Mouse (Mus musculus) kidney, postnatal 0 days (tissue): ENCODE results near the gene Upk2. TPM values are rescaled to one million over a fixed set of nuclear protein-coding genes. Genes with fewer than 3 reads are reported as not detected.

Experiments
- ATAC-seq: fragments of 200-750 bp; cut with Nextera tagmentation; replicated peaks from 2 replicates; pipeline ENCODE4 v1.8.0; 2017; ENCODE audit warnings: low read depth, moderate number of reproducible peaks, moderate TSS enrichment, moderate library complexity; ENCODE audit not compliant: low FRiP score
- DNase-seq: peaks from one replicate; pipeline ENCODE4 v3.0.0-alpha.2; 2016; ENCODE audit warnings: low spot score
- H3K27ac ChIP-seq: fragments of 300-500 bp; sonication (generic); 2 replicates; pipeline ENCODE4 v1.5.1; 2014; ENCODE audit warnings: mild to moderate bottlenecking
- H3K27me3 ChIP-seq: fragments of 300-500 bp; sonication (generic); 2 replicates; pipeline ENCODE4 v1.6.1; 2014; ENCODE audit warnings: low read length, mixed read lengths; ENCODE audit not compliant: insufficient read depth
- H3K36me3 ChIP-seq: fragments of 300-500 bp; sonication (generic); 2 replicates; pipeline ENCODE4 v1.6.1; 2014; ENCODE audit warnings: low read length, mixed read lengths; ENCODE audit not compliant: insufficient read depth
- H3K4me1 ChIP-seq: fragments of 300-500 bp; sonication (generic); replicated peaks from 2 replicates; pipeline ENCODE4 v1.6.1; 2014; ENCODE audit warnings: antibody characterized with exemption, low read length, mixed read lengths; ENCODE audit not compliant: insufficient read depth
- H3K4me2 ChIP-seq: fragments of 300-500 bp; sonication (generic); 2 replicates; pipeline ENCODE4 v1.6.1; 2014; ENCODE audit warnings: mild to moderate bottlenecking, low read length, moderate library complexity, mixed read lengths
- H3K4me3 ChIP-seq: fragments of 300-500 bp; sonication (generic); replicated peaks from 2 replicates; pipeline ENCODE4 v1.5.1; 2014; ENCODE audit warnings: low read depth, low read length
- H3K9ac ChIP-seq: fragments of 300-500 bp; sonication (generic); 2 replicates; pipeline ENCODE4 v1.6.1; 2014; ENCODE audit warnings: low read depth, low read length
- H3K9me3 ChIP-seq: fragments of 300-500 bp; sonication (generic); replicated peaks from 2 replicates; pipeline ENCODE4 v1.6.1; 2016; ENCODE audit warnings: low read length, inconsistent platforms, mixed read lengths
- CTCF ChIP-seq: IDR thresholded peaks from 2 replicates; pipeline ENCODE4 v1.5.1; 2016; ENCODE audit warnings: antibody characterized with exemption, low read depth, mild to moderate bottlenecking, moderate library complexity
- WGBS: fragments of 180-500 bp; shearing (Covaris S2); extraction: QIAGEN DNeasy Blood & Tissue Kit; methylation state at CpG from one replicate; pipeline ENCODE4 v1.1.7; 2014; 5-methylcytosine and 5-hydroxymethylcytosine counted together
- polyA plus RNA-seq: library from polyadenylated mRNA; unstranded; fragments of >200 nt; fragmentation: Nextera tagmentation; extraction: Ambion mirVana; gene quantifications from 2 replicates; pipeline ENCODE4 v1.2.1, GENCODE M21; 2015

Upk2 gene
- polyA plus RNA-seq, 1 experiment from 2014 or later: 27.8 TPM

DNA sequence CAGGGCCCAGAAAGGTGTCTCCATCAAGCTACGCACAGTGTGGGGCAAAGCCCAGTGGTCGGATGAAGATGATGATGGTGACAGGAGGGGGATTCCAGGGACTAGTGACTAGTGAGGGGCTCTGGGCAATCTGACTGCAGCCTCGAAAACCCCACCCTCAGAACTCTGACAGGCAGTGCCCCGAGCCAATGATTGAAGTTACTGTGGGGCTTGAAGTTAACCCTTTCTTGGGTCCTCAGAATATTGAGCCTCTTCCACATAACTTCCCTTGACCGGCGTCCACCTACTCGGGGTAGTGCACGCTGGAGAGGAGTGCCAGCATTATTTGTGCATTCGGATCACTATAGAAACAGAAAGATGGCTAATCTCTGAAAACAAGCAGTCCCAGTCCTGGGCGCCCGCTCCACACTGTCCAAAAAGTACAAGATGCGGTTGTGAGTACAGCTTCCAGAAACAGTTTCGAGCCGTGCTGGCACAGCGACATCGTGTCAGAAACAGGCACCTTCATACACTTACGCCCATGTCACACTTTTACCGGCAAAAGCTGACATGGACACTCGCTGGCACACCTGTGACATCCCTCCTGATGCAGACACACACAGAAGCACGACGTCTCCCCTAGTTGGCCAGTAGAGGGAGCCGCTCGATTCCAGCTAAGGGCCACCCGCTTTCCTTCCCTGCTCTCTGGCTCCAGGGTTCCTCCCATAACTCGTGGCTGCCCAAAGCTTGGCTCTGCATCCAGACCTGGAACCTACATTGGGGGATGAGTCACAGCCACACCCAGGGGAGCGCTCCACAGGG, 25.1 kb upstream of the Upk2 start:
- peak overlapping the region; percentile 97 for H3K27ac ChIP-seq
- H3K9ac ChIP-seq: peak overlapping the region; percentile 75
- H3K9me3 ChIP-seq: no peaks in the 10 kb centered on the region
- H3K4me3 ChIP-seq: peak overlapping the region; percentile 80
- peaks cover 10% of the 10 kb centered on the region; the same call in 1 of the 2 replicates for H3K4me1 ChIP-seq
- H3K36me3 ChIP-seq: no peaks in the 10 kb centered on the region
- H3K27me3 ChIP-seq: no peaks in the 10 kb centered on the region
- ATAC-seq: peak; percentile 37; the same call in 1 of the 2 replicates
- DNase-seq: peak; percentile 96
- 0% methylated on average over 26 of the region's 26 CpGs for WGBS
- TF ChIP-seq CTCF: peak; percentile 90
- peak overlapping the region; percentile 98 for H3K4me2 ChIP-seq

DNA sequence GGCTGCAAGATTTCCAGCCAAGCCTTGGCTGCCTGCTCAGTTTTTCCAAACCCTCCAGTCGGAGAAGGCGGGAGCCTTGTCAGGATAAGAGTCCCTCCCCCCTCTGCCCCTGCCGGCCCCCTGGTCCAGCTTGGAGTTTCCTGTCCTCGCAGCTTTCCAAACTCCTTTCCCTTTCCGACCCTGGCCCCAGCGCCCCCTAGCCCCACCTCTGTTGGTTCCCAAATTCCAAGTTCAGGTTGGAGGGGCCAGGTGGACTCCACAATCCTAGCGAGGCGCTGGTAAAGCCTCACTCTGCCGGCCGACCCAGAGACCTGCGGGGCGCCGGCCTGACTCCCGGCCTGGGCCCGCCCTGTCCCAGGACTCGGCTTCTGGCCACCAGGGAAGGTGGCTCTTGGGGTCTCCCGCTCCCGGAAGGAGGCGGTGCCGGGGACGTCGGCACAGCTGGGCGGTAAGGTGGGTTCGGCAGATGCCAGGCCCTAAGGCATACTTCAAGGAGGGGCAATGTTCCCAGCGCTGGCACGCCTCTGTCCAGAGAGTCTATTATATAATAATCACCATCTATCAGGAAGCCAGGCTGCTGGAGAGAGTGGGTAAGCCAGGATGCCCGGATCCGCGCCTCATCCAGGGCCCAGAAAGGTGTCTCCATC, 24.3 kb upstream of the Upk2 start:
- H3K36me3 ChIP-seq: no peaks in the 10 kb centered on the region
- under 1% methylated on average over 29 of the region's 29 CpGs for WGBS
- ATAC-seq (peak; percentile 42), DNase-seq (peak; percentile 94)
- peak overlapping the region; percentile 75 for H3K9ac ChIP-seq
- H3K27me3 ChIP-seq: no peaks in the 10 kb centered on the region
- TF ChIP-seq CTCF: peak; percentile 40; the same call in 1 of the 2 replicates
- H3K27ac ChIP-seq: peak overlapping the region; percentile 97
- H3K4me3 ChIP-seq: peak overlapping the region; percentile 80
- H3K4me2 ChIP-seq: peak overlapping the region; percentile 98
- H3K9me3 ChIP-seq: no peaks in the 10 kb centered on the region
- peaks cover 5% of the 10 kb centered on the region; the same call in 1 of the 2 replicates for H3K4me1 ChIP-seq

- Histone ChIP-seq H3K27me3 (no peaks in the 10 kb centered on the region), H3K4me2 (peak overlapping the region; percentile 98), H3K9ac (peak overlapping the region; percentile 75), H3K4me3 (peak overlapping the region; percentile 80), H3K9me3 (no peaks in the 10 kb centered on the region), H3K27ac (peak overlapping the region; percentile 97), H3K4me1 (peaks cover 5% of the 10 kb centered on the region; the same call in 1 of the 2 replicates), H3K36me3 (no peaks in the 10 kb centered on the region)
- WGBS: 1% methylated on average over 21 of the region's 27 CpGs
- peak; percentile 44 for ATAC-seq
- no peak for TF ChIP-seq CTCF
- peak; percentile 96 for DNase-seq
Observed at GRCm38 (mm10) chr9:44478229-44478921, 23.6 kb upstream of the Upk2 start.

DNA sequence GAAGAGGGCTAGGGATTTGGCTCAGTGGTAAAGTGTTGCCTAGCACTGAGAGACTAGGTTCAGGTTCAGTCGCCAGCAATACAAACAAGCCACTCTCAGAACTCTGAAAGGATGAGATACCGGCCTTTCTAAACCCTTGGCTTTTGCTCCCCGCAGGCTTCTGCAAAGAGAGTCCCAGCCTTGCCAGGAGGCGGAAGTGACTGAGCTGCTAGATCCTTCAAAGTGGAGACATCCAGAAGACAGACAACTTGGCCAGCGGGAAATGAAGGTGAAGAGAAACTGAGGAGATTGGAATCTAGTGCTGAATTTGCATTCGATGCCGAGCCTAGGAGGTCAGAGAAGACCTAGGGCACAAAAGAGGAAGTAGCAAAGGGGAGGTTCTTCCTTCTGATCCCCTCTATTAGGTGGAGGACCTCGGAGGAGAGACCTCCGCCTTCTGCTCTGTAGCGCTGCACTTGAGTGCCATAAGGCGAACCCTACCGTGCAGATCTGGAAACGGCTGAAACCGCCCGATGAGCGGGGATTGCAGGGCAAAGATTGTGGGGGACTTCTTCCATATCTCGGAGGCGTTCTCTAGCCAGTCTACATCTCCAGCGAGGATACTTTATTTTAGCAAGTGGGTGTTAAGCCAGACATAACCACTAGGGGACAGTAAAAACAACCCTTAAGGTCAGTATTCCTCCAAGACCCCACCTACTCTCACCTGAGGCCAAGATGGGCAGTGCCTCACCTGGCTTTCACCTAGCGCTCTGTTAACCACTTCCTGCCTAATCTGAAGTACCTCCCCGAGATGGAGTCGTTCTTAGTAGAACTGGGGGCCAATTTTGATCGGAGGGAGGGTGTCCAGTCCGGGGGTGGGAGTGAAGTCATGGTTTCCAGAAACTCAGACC, 22.8 kb upstream of the Upk2 start:
- ATAC-seq: peak; percentile 8; the same call in 1 of the 2 replicates
- WGBS: 6% methylated on average over 24 of the region's 24 CpGs
- Histone ChIP-seq H3K4me3 (peak overlapping the region; percentile 80), H3K4me1 (peaks cover 5% of the 10 kb centered on the region; the same call in 1 of the 2 replicates), H3K4me2 (peak overlapping the region; percentile 98), H3K36me3 (no peaks in the 10 kb centered on the region), H3K9me3 (no peaks in the 10 kb centered on the region), H3K27ac (peak overlapping the region; percentile 97), H3K9ac (peak overlapping the region; percentile 75), H3K27me3 (no peaks in the 10 kb centered on the region)
- peak; percentile 90 for DNase-seq
- peak; percentile 94 for TF ChIP-seq CTCF

GRCm38 (mm10) chr9:44475936-44476335, 21.2 kb upstream of the Upk2 start:
- no peak overlapping the region for H3K9ac ChIP-seq
- no peak overlapping the region for H3K4me3 ChIP-seq
- WGBS: 93% methylated on average over 3 of the region's 3 CpGs
- no peak overlapping the region for H3K4me2 ChIP-seq
- H3K36me3 ChIP-seq: no peaks in the 10 kb centered on the region
- peak; percentile 45 for TF ChIP-seq CTCF
- no peaks in the 10 kb centered on the region for H3K27me3 ChIP-seq
- no peak overlapping the region for H3K27ac ChIP-seq
- peaks cover 5% of the 10 kb centered on the region; the same call in 1 of the 2 replicates for H3K4me1 ChIP-seq
- DNase-seq: no peak
- H3K9me3 ChIP-seq: no peaks in the 10 kb centered on the region
- no peak for ATAC-seq
